13 mouse cellular contexts compared by ENCODE assay signal in the genomic region with DNA sequence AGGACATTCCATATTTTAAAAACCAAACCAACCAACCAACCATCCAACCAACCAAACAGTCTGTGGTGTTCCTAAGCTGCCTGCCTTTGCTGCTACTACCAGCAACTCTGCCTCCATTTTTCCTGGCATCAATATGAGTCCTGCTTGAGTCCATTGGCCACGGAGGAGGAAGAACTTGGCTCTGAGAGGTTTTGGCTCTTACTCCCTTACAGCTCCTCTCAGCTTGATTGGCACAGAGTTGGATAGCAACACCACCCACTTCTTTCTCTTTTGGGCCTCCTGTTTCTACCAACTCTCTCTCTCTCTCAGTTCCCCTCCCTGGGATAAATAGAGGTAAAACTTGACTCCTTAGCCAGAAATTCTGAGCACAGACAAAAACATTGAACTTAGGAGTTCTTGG.
DNase-seq lines count a peak whose midpoint lies in the region; ATAC-seq and TF ChIP-seq lines count a peak whose summit lies in the region.
"Had no signal": no experiment of that assay in that cellular context is flagged by ENCODE, and none has a peak within 500 bp of the region (broad histone marks: within the 10 kb centered on the region; RNA-seq: fewer than 3 reads in every experiment).

No protein-coding gene starts in this region.

- no peak overlapping the region for H3K9ac ChIP-seq in forebrain, postnatal 0 days
- no peak overlapping the region for H3K9ac ChIP-seq in forebrain, embryonic 13.5 days
- H3K9ac ChIP-seq: limb, embryonic 12.5 days; neural tube, embryonic 15.5 days had no signal

- H3K4me2 ChIP-seq in forebrain, postnatal 0 days (ENCODE audit: low read depth), result no peak overlapping the region
- no peak overlapping the region for H3K4me2 ChIP-seq in forebrain, embryonic 13.5 days
- H3K4me2 ChIP-seq: limb, embryonic 12.5 days; neural tube, embryonic 15.5 days had no signal

- no peak overlapping the region for H3K4me3 ChIP-seq in forebrain, postnatal 0 days (ENCODE audit: low read depth, low read length)
- H3K4me3 ChIP-seq in forebrain, embryonic 13.5 days, result no peak overlapping the region
- H3K4me3 ChIP-seq: heart, adult 2 months; limb, embryonic 12.5 days; neural tube, embryonic 15.5 days had no signal

- no peaks in the 10 kb centered on the region for H3K36me3 ChIP-seq in forebrain, postnatal 0 days (ENCODE audit: insufficient read depth)
- no peaks in the 10 kb centered on the region for H3K36me3 ChIP-seq in forebrain, embryonic 13.5 days (ENCODE audit: poor library complexity, severe bottlenecking)
- H3K36me3 ChIP-seq: limb, embryonic 12.5 days; neural tube, embryonic 15.5 days had no signal

- no peaks in the 10 kb centered on the region for H3K9me3 ChIP-seq in forebrain, postnatal 0 days (ENCODE audit: low read length)
- no peaks in the 10 kb centered on the region for H3K9me3 ChIP-seq in forebrain, embryonic 13.5 days (replicated peaks)
- H3K9me3 ChIP-seq: limb, embryonic 12.5 days; neural tube, embryonic 15.5 days had no signal

- peak; percentile 22 for DNase-seq in forebrain, postnatal 0 days
- peak; percentile 51 for DNase-seq in Muller cell, postnatal 12 days (ENCODE audit: inconsistent ontology term)
- DNase-seq in cerebellum, postnatal 10 days, result peak; percentile 89
- DNase-seq in layer of hippocampus, postnatal 36 days, result peak; percentile 5 to 11
- DNase-seq in adrenal gland, adult 8-10 months, result no peak
- no peak for DNase-seq in T-cell, adult 2 months (ENCODE audit: low spot score)
- DNase-seq: kidney, adult 18-20 months had no signal

- no peak; the same call in 1 of the 2 replicates for ATAC-seq in forebrain, postnatal 0 days
- no peak for ATAC-seq in forebrain, embryonic 13.5 days
- ATAC-seq in erythroid progenitor cell, adult 5-6 weeks (replicated peaks; ENCODE audit: low FRiP score, poor library complexity, severe bottlenecking), result no peak
- ATAC-seq: Patski had no signal

- TF ChIP-seq CTCF in forebrain, postnatal 0 days (IDR thresholded peaks at IDR 0.05; ENCODE audit: low read depth), result no peak

- H3K4me1 ChIP-seq in forebrain, postnatal 0 days (ENCODE audit: insufficient read depth), result no peaks in the 10 kb centered on the region
- H3K4me1 ChIP-seq in forebrain, embryonic 13.5 days, result no peaks in the 10 kb centered on the region
- H3K4me1 ChIP-seq: limb, embryonic 12.5 days; neural tube, embryonic 15.5 days had no signal

- H3K27ac ChIP-seq in forebrain, postnatal 0 days (ENCODE audit: low read depth, low read length), result no peak overlapping the region
- H3K27ac ChIP-seq in forebrain, embryonic 13.5 days, result no peak overlapping the region
- H3K27ac ChIP-seq: heart, adult 2 months; limb, embryonic 12.5 days; neural tube, embryonic 15.5 days had no signal

- 46% methylated on average over 1 of the region's 1 CpGs for WGBS in forebrain, postnatal 0 days
- 33% methylated on average over 1 of the region's 1 CpGs for WGBS in forebrain, embryonic 13.5 days

- H3K27me3 ChIP-seq in forebrain, postnatal 0 days (ENCODE audit: insufficient read depth, low read length), result no peaks in the 10 kb centered on the region
- H3K27me3 ChIP-seq in forebrain, embryonic 13.5 days, result no peaks in the 10 kb centered on the region
- H3K27me3 ChIP-seq: limb, embryonic 12.5 days; neural tube, embryonic 15.5 days; Patski had no signal

Comparison
In these comparisons a context has a peak if more than half of its experiments do, and no peak if none do; other contexts are left out.
1. DNase-seq: peak in forebrain, postnatal 0 days (single experiment), Muller cell, postnatal 12 days (single experiment), cerebellum, postnatal 10 days (2 of 2) and layer of hippocampus, postnatal 36 days (2 of 2); none in adrenal gland, adult 8-10 months (single experiment) and T-cell, adult 2 months (single experiment).